Mouse (Mus musculus) C2C12 (cell line): Measurements from ENCODE around the gene 2900026A02Rik. TPM values are rescaled to one million over a fixed set of nuclear protein-coding genes. Genes with fewer than 3 reads are reported as not detected.
A peak's percentile ranks its signal among the peaks of the same experiment; 100 is the strongest.

Experiments used
- H3K27me3 ChIP-seq: one replicate; pipeline ENCODE4 v1.6.1; 2011; ENCODE audit not compliant: control insufficient read depth, insufficient read depth, insufficient read length
- H3K36me3 ChIP-seq: one replicate; pipeline ENCODE4 v1.6.1; 2011; ENCODE audit not compliant: control insufficient read depth, insufficient read depth
- H3K4me3 ChIP-seq: one replicate; pipeline ENCODE4 v1.5.1; 2011; ENCODE audit warnings: mild to moderate bottlenecking, control low read depth; ENCODE audit not compliant: poor library complexity, insufficient read depth, severe bottlenecking
- H3K79me2 ChIP-seq: one replicate; pipeline ENCODE4 v1.6.1; 2011; ENCODE audit not compliant: control insufficient read depth, insufficient read depth
- H3K79me3 ChIP-seq: one replicate; pipeline ENCODE4 v1.6.1; 2011; ENCODE audit warnings: low read depth, control low read depth
- H3ac ChIP-seq: one replicate; pipeline ENCODE3; 2011; ENCODE audit warnings: low read depth; ENCODE audit not compliant: control insufficient read depth, insufficient read length
- CEBPB ChIP-seq: IDR thresholded peaks from one replicate; pipeline ENCODE4 v1.6.1; 2011; ENCODE audit warnings: low read depth, mild to moderate bottlenecking, control low read depth, moderate library complexity
- CTCF ChIP-seq: IDR thresholded peaks from one replicate; pipeline ENCODE4 v1.5.1; 2011; ENCODE audit not compliant: control insufficient read depth, insufficient read depth, insufficient read length
- FOSL1 ChIP-seq: IDR thresholded peaks from one replicate; pipeline ENCODE4 v1.8.0; 2011; ENCODE audit warnings: mild to moderate bottlenecking, low read length; ENCODE audit not compliant: poor library complexity, insufficient read depth, severe bottlenecking
- MAX ChIP-seq: IDR thresholded peaks from one replicate; pipeline ENCODE4 v1.6.1; 2011; ENCODE audit warnings: mild to moderate bottlenecking, control low read depth
- MYOD1 ChIP-seq: IDR thresholded peaks from one replicate; pipeline ENCODE4 v1.6.1; 2011; ENCODE audit warnings: low read depth; ENCODE audit not compliant: control insufficient read depth, insufficient read length
- MYOG ChIP-seq: IDR thresholded peaks from one replicate; pipeline ENCODE4 v1.6.1; 2011; ENCODE audit not compliant: control insufficient read depth, insufficient read length; ENCODE audit errors: extremely low read depth
- USF1 ChIP-seq: IDR thresholded peaks from one replicate; pipeline ENCODE4 v1.6.1; 2011; ENCODE audit warnings: low read depth, mild to moderate bottlenecking, control low read depth, moderate library complexity
- polyA plus RNA-seq: library from polyadenylated mRNA; unstranded; fragments of >200 nt; fragmentation: generic; extraction: Trizol; gene quantifications from one replicate; pipeline ENCODE4 v1.2.1, GENCODE M21; 2012; ENCODE audit warnings: missing spikeins

2900026A02Rik gene
- polyA plus RNA-seq, 1 experiment = 8.4 TPM

- no peaks in the 10 kb centered on the region for H3K27me3 ChIP-seq
- H3K79me3 ChIP-seq = no peaks in the 10 kb centered on the region
- H3K36me3 ChIP-seq = no peaks in the 10 kb centered on the region
- H3K4me3 ChIP-seq = no peak overlapping the region
- TF ChIP-seq CTCF (peak; percentile 39), USF1 (no peak), CEBPB (no peak), FOSL1 (no peak)
- no peaks in the 10 kb centered on the region for H3K79me2 ChIP-seq
- H3ac ChIP-seq = no peak overlapping the region
Observed at GRCm38 (mm10) chr5:113174916-113175692, 45.9 kb downstream of the 2900026A02Rik start.

GRCm38 (mm10) chr5:113173318-113173717 lies 47.7 kb downstream of the 2900026A02Rik start:
- Histone ChIP-seq H3K79me2 (no peaks in the 10 kb centered on the region), H3K4me3 (no peak overlapping the region), H3K27me3 (no peaks in the 10 kb centered on the region), H3K36me3 (no peaks in the 10 kb centered on the region), H3ac (no peak overlapping the region), H3K79me3 (no peaks in the 10 kb centered on the region)
- TF ChIP-seq MAX = no peak
- TF ChIP-seq FOSL1 = no peak
- TF ChIP-seq MYOD1 = no peak
- peak; percentile 93 for TF ChIP-seq CTCF

- no peak for TF ChIP-seq CEBPB
- no peak for TF ChIP-seq MYOD1
- Histone ChIP-seq H3K36me3 (no peaks in the 10 kb centered on the region), H3K79me3 (no peaks in the 10 kb centered on the region), H3K4me3 (no peak overlapping the region), H3K79me2 (no peaks in the 10 kb centered on the region), H3ac (no peak overlapping the region), H3K27me3 (no peaks in the 10 kb centered on the region)
Observed at GRCm38 (mm10) chr5:113171968-113172578, 49.0 kb downstream of the 2900026A02Rik start.

DNA sequence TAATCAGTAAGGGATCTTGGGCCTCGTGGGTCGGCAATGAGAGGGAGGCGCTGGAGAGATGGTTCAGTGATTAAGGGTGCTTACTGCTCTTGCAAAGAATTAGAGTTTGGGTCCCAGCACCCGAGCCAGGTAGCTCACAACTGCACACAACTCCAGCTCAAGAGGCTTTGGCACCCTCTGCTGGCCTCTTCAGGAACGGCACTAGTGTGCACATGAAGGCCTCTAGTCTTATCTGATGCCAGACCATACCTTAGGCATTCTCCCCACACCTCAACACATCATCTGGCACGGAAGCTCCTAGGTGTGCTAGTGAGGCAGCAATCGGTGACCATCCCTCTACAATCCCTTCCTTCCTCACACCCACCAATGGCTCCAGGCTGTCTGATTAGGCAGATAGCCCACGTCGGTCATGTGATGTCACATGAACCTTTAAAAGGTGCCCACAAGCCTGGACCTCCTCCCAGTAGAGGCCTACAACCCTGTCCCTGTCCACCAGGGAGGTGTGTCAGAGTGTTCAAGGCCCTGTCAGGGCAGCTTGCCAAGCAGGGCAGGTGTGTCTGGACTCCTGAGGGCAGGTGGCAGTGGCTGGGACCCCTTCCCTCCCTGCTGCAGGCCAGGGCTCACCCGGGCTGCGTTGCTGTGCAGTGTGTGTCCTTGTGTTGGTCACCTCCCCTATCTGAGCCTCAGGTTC lies 50.8 kb downstream of the 2900026A02Rik start:
- Histone ChIP-seq H3K4me3 (no peak overlapping the region), H3ac (no peak overlapping the region), H3K27me3 (no peaks in the 10 kb centered on the region), H3K79me2 (no peaks in the 10 kb centered on the region), H3K79me3 (no peaks in the 10 kb centered on the region), H3K36me3 (no peaks in the 10 kb centered on the region)
- peak; percentile 1 for TF ChIP-seq CTCF
- TF ChIP-seq MYOG = no peak
- TF ChIP-seq MAX = no peak

DNA sequence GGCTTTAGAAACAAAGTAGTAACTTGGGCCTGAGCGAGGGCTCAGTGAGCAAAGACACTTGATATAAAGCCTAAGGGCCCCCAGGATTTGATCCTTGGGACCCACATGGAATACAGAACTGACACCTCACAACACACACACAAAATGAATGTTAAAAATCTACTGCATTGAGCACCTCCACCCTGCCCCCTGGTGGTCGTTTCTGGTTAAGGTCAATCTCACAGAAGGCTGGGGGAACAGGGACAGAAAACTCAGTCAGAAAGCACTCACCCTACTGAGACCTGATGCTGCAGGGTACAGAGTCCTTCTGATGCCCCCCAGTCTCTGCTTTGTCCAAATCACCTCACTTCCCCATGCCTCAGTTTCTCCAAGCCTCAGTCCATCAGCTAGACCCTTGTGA lies 53.3 kb downstream of the 2900026A02Rik start:
- no peaks in the 10 kb centered on the region for H3K27me3 ChIP-seq
- peak; percentile 8 for TF ChIP-seq CTCF
- no peak for TF ChIP-seq USF1
- no peak for TF ChIP-seq FOSL1
- H3K79me2 ChIP-seq = peaks cover 3% of the 10 kb centered on the region
- H3K36me3 ChIP-seq = no peaks in the 10 kb centered on the region
- no peak overlapping the region for H3K4me3 ChIP-seq
- H3ac ChIP-seq = no peak overlapping the region
- no peaks in the 10 kb centered on the region for H3K79me3 ChIP-seq

GRCm38 (mm10) chr5:113165481-113165880 lies 55.6 kb downstream of the 2900026A02Rik start:
- TF ChIP-seq MAX (no peak), CEBPB (no peak), FOSL1 (no peak), USF1 (no peak), CTCF (no peak), MYOG (no peak), MYOD1 (no peak)
- no peak overlapping the region for H3ac ChIP-seq
- no peak overlapping the region for H3K4me3 ChIP-seq
- peaks cover 17% of the 10 kb centered on the region for H3K79me2 ChIP-seq
- H3K79me3 ChIP-seq = peaks cover 2% of the 10 kb centered on the region
- H3K27me3 ChIP-seq = no peaks in the 10 kb centered on the region
- no peaks in the 10 kb centered on the region for H3K36me3 ChIP-seq
